Mouse (Mus musculus) neutrophil, adult 59 days (primary cell): Measurements from ENCODE around the gene Brip1. TPM values are rescaled to one million over a fixed set of nuclear protein-coding genes. Genes with fewer than 3 reads are reported as not detected.

Experiments used
- total RNA-seq, 2 experiments: library from RNA; stranded (reverse); gene quantifications; 1 replicate in 1 of 2; 2 replicates in 1 of 2; pipeline ENCODE4 v1.2.4; 2023

The Brip1 gene
- 10 to 100 TPM; 11.1 to 12.6 TPM for total RNA-seq

DNA sequence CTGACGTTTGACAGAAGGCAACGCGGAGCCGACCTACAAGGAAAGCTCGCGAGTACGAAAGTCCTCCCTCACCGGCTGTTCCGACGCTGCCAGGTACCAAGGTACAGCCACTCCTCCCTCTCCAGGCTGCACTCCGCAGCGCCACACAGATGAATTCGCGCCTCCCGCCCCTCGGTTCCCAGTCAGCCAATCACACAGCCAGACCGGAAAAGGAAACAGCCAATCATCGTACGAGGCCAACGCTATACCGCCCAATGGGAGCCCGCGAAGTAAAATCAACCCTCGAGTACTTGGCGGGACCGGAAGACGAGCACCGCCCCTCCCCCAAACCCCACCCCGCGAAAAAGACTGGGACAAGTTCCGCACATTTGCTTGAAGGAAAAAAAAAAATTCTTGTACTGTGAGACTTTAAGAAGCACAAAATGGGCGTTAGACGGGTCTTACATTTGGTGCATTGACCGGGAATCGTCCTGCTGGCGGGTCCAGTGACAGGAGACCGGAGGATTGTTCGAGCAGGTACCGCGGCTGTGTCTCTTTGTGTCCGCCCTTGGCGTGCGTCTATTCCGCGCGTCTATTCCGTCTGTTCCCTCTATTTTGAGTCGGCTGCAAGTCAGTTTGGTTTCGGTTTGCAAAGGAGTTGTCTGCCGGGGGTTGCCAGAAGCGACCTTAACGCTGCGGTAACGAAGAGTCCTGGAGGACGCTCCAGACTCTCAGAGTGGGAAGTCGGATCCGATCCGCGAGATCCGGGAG, at the start of gene Brip1:
TSS of gene Brip1 (minus strand) at position 157 of the 750 bp plus-strand sequence.

Other genes starting within 250 kb of the Brip1 start
- 1 to 10 TPM; 5.9 to 8.8 TPM for gene Ints2, start 56.4 kb upstream of the Brip1 start, total RNA-seq
- 10 to 100 TPM; 55.2 to 58.2 TPM for gene Med13, start 156.4 kb upstream of the Brip1 start, total RNA-seq